Mouse (Mus musculus) spleen, adult 12 weeks (tissue): ENCODE results near the gene Mybpc2.

Experiments
- DNase-seq: peaks from one replicate; pipeline ENCODE4 v3.0.0; 2022; ENCODE audit warnings: low spot score

Gene Mybpc2

GRCm38 (mm10) chr7:44524502-44524901 lies at the start of gene Mybpc2:
Gene Mybpc2 (minus strand): TSS chr7:44524656.
- DNase-seq, result no peak

- DNase-seq, result no peak
Observed at GRCm38 (mm10) chr7:44572956-44573484, 48.6 kb upstream of the Mybpc2 start.

GRCm38 (mm10) chr7:44572213-44572701 lies 47.8 kb upstream of the Mybpc2 start, which contains the start of gene Napsa:
Gene Napsa (plus strand): TSS chr7:44572380.
- peak; percentile 45 for DNase-seq

- DNase-seq, result no peak
Observed at GRCm38 (mm10) chr7:44571811-44572210, 47.4 kb upstream of the Mybpc2 start.

- no peak for DNase-seq
Observed at GRCm38 (mm10) chr7:44570989-44571388, 46.5 kb upstream of the Mybpc2 start.

- no peak for DNase-seq
Observed at GRCm38 (mm10) chr7:44568803-44569202, 44.3 kb upstream of the Mybpc2 start.

GRCm38 (mm10) chr7:44565414-44565813 lies 41.0 kb upstream of the Mybpc2 start:
- DNase-seq, result no peak

- DNase-seq, result no peak
Observed at GRCm38 (mm10) chr7:44564486-44564885, 40.0 kb upstream of the Mybpc2 start.

GRCm38 (mm10) chr7:44563284-44563683 lies 38.8 kb upstream of the Mybpc2 start:
- no peak for DNase-seq

GRCm38 (mm10) chr7:44560435-44561400 lies 36.3 kb upstream of the Mybpc2 start:
- DNase-seq, result peak; percentile 63

GRCm38 (mm10) chr7:44557629-44558028 lies 33.2 kb upstream of the Mybpc2 start:
- DNase-seq, result no peak

- peak; percentile 95 for DNase-seq
Observed at GRCm38 (mm10) chr7:44553826-44554225, 29.4 kb upstream of the Mybpc2 start, which contains the start of gene Nr1h2. Gene Nr1h2 (minus strand): TSS chr7:44553951.

GRCm38 (mm10) chr7:44553196-44553764 lies 28.8 kb upstream of the Mybpc2 start:
- DNase-seq, result peak; percentile 69

- no peak for DNase-seq
Observed at GRCm38 (mm10) chr7:44552141-44552908, 27.9 kb upstream of the Mybpc2 start.

GRCm38 (mm10) chr7:44551731-44552130 lies 27.3 kb upstream of the Mybpc2 start:
- DNase-seq, result no peak

GRCm38 (mm10) chr7:44551301-44551700 lies 26.8 kb upstream of the Mybpc2 start:
- no peak for DNase-seq

GRCm38 (mm10) chr7:44550409-44550678 lies 25.9 kb upstream of the Mybpc2 start:
- no peak for DNase-seq

GRCm38 (mm10) chr7:44549621-44550408 lies 25.4 kb upstream of the Mybpc2 start:
- DNase-seq, result no peak

- peak; percentile 100 for DNase-seq
Observed at GRCm38 (mm10) chr7:44548497-44549087, 24.1 kb upstream of the Mybpc2 start, which contains the start of gene Pold1. Gene Pold1 (minus strand): TSS chr7:44548849.

- DNase-seq, result no peak
Observed at GRCm38 (mm10) chr7:44547725-44548124, 23.3 kb upstream of the Mybpc2 start.

GRCm38 (mm10) chr7:44547041-44547440 lies 22.6 kb upstream of the Mybpc2 start:
- DNase-seq, result no peak
